Mouse (Mus musculus) cortical plate, adult 2 months (tissue): Measurements from ENCODE around the gene Sri.

Experiments used
- CTCF ChIP-seq: fragments of 200-500 bp; IDR thresholded peaks from 2 replicates; pipeline ENCODE4 v1.5.1; 2011; ENCODE audit warnings: mild to moderate bottlenecking, control low read depth, low read length; ENCODE audit not compliant: insufficient read depth; ENCODE audit errors: extremely low read depth
- POLR2A ChIP-seq: fragments of 200-500 bp; IDR thresholded peaks from 2 replicates; pipeline ENCODE4 v1.6.1; 2011; ENCODE audit warnings: mild to moderate bottlenecking, low read length, control low read depth; ENCODE audit not compliant: insufficient read depth; ENCODE audit errors: extremely low read depth

- TF ChIP-seq CTCF (no peak), POLR2A (no peak)
These were observed at the start of gene Sri for GRCm38 (mm10) chr5:8045855-8046254.
